Mouse (Mus musculus) forebrain, embryonic 15.5 days (tissue): ENCODE results near the gene Olfr393. TPM values are rescaled to one million over a fixed set of nuclear protein-coding genes. Genes with fewer than 3 reads are reported as not detected.

Experiments used
- ATAC-seq: fragments of 200-750 bp; cut with Nextera tagmentation; replicated peaks from 2 replicates; pipeline ENCODE4 v1.8.0; 2017; ENCODE audit warnings: mild to moderate bottlenecking, moderate TSS enrichment, moderate library complexity
- H3K27ac ChIP-seq: fragments of 300-500 bp; sonication (generic); replicated peaks from 2 replicates; pipeline ENCODE4 v1.5.1; 2015; ENCODE audit warnings: mild to moderate bottlenecking, inconsistent platforms
- H3K27me3 ChIP-seq: fragments of 300-500 bp; sonication (generic); 2 replicates; pipeline ENCODE4 v1.6.1; 2015; ENCODE audit warnings: inconsistent platforms
- H3K36me3 ChIP-seq: fragments of 300-500 bp; sonication (generic); 2 replicates; pipeline ENCODE4 v1.6.1; 2015; ENCODE audit warnings: mild to moderate bottlenecking, inconsistent platforms
- H3K4me1 ChIP-seq: fragments of 300-500 bp; sonication (generic); 2 replicates; pipeline ENCODE4 v1.6.1; 2015; ENCODE audit warnings: inconsistent platforms
- H3K4me2 ChIP-seq: fragments of 300-500 bp; sonication (generic); replicated peaks from 2 replicates; pipeline ENCODE4 v1.6.1; 2015; ENCODE audit warnings: mild to moderate bottlenecking, inconsistent platforms
- H3K4me3 ChIP-seq: fragments of 300-500 bp; sonication (generic); 2 replicates; pipeline ENCODE4 v1.5.1; 2015; ENCODE audit warnings: mild to moderate bottlenecking, inconsistent platforms
- H3K9ac ChIP-seq: fragments of 300-500 bp; sonication (generic); replicated peaks from 2 replicates; pipeline ENCODE4 v1.6.1; 2015; ENCODE audit warnings: mild to moderate bottlenecking, inconsistent platforms
- H3K9me3 ChIP-seq: fragments of 300-500 bp; sonication (generic); 2 replicates; pipeline ENCODE4 v1.6.1; 2016; ENCODE audit warnings: inconsistent platforms
- WGBS: fragments of 180-500 bp; shearing (Covaris S2); methylation state at CpG from one replicate; pipeline ENCODE4 v1.1.7; 2015; ENCODE audit warnings: mixed read lengths; 5-methylcytosine and 5-hydroxymethylcytosine counted together
- polyA plus RNA-seq: library from polyadenylated mRNA; unstranded; fragments of >200 nt; fragmentation: Nextera tagmentation; extraction: Ambion mirVana; gene quantifications from 2 replicates; pipeline ENCODE4 v1.2.1, GENCODE M21; 2015

The Olfr393 gene
- polyA plus RNA-seq = not detected in 2 replicates

DNA sequence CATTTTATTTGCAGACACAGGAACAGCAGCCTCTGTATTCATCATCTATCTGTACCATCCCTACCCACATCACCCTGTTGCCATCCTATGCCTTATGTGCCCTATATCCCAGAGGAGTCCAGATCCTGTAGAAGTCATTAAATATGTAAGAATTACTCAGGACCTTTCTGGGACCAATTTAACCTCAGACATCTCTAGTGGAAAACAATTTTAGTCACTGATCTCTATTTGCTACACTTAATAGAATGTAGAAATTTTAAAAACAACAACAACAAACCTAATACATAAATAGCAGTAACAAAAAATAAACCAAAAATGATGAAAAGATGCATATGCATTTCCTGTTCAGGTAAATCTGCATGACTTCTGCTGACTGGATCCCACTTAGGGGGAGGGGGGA lies at the start of gene Olfr393:
TSS of gene Olfr393 (minus strand) at position 101 of the 400 bp plus-strand sequence.
- peaks cover 5% of the 10 kb centered on the region; the same call in 1 of the 2 replicates for H3K9me3 ChIP-seq
- H3K27me3 ChIP-seq = no peaks in the 10 kb centered on the region
- no peaks in the 10 kb centered on the region for H3K4me1 ChIP-seq
- H3K4me3 ChIP-seq = no peak within 1 kb of the TSS
- H3K27ac ChIP-seq = no peak within 1 kb of the TSS
- H3K4me2 ChIP-seq = no peak within 1 kb of the TSS
- no peak within 1 kb of the TSS for H3K9ac ChIP-seq
- no peak for ATAC-seq
- no peaks in the 10 kb centered on the region for H3K36me3 ChIP-seq

DNA sequence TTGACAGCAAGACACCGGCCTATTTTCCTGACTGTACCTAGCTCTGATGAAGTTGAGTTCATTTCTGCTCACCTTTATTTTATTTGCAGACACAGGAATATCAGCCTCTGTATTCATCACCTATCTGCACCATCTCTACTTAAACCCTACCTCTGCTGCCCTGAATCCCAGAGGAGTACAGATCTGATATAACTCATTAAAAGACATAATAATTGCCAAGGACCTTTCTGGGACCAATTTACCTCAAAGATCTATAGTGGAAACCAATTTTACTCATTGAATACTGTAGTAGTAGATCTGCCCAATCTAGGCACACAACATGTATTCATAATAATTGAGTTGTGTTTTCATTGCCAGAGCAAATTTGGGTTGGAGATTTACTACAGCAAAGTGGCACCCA lies 39.4 kb upstream of the Olfr393 start, which contains the start of gene Olfr394:
TSS of gene Olfr394 (minus strand) at position 101 of the 400 bp plus-strand sequence.
- ATAC-seq = no peak
- H3K4me2 ChIP-seq = no peak within 1 kb of the TSS
- H3K27me3 ChIP-seq = no peaks in the 10 kb centered on the region
- no peak within 1 kb of the TSS for H3K4me3 ChIP-seq
- no peak within 1 kb of the TSS for H3K9ac ChIP-seq
- peaks cover 19% of the 10 kb centered on the region; the same call in 1 of the 2 replicates for H3K9me3 ChIP-seq
- 88% methylated on average over 1 of the region's 1 CpGs for WGBS
- no peaks in the 10 kb centered on the region for H3K36me3 ChIP-seq
- no peak within 1 kb of the TSS for H3K27ac ChIP-seq
- H3K4me1 ChIP-seq = no peaks in the 10 kb centered on the region

DNA sequence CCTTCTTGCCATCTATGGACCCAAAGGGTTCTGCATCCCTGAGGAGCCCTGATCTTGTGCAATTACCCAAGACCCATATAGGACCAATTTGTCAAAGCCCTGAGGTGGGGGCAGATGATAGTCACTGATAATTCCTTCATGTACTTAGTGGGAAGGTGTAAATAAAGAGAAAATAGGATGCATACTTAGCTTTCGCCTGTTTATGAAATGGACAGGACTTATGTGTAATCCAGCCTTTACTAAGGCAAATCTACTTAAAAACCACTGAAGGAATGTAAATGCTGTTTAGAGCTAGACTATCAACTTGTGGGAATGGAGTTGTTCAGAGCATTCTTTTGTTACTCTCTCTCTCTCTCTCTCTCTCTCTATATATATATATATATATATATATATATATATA lies 34.3 kb downstream of the Olfr393 start, which contains the start of gene Olfr392:
TSS of gene Olfr392 (minus strand) at position 101 of the 400 bp plus-strand sequence.
- no peak within 1 kb of the TSS for H3K27ac ChIP-seq
- no peaks in the 10 kb centered on the region for H3K4me1 ChIP-seq
- peaks cover 7% of the 10 kb centered on the region; the same call in 1 of the 2 replicates for H3K9me3 ChIP-seq
- no peaks in the 10 kb centered on the region for H3K27me3 ChIP-seq
- H3K36me3 ChIP-seq = no peaks in the 10 kb centered on the region
- H3K4me2 ChIP-seq = no peak within 1 kb of the TSS
- ATAC-seq = no peak
- 79% methylated on average over 1 of the region's 1 CpGs for WGBS
- H3K4me3 ChIP-seq = no peak within 1 kb of the TSS
- H3K9ac ChIP-seq = no peak within 1 kb of the TSS

DNA sequence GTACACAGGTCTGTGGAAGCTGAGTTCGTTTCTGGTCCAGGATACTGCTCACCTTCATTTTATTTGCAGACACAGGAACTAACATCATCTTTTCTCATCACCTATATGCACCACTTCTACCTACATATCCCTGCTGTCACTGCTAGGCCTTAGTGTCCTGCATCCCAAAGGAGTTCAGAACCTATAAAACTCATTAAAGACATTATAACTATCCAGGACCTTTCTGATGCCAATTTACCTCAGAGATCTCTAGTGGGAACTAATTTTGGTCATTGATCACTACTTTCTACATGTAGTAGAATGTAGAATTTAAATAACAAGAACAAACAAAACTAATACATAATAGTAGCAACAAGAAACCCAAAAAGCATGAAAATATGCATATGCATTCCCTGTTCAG lies 48.3 kb downstream of the Olfr393 start, which contains the start of gene Olfr391-ps:
TSS of gene Olfr391-ps (minus strand) at position 101 of the 400 bp plus-strand sequence.
- Histone ChIP-seq H3K27me3 (no peaks in the 10 kb centered on the region), H3K27ac (no peak within 1 kb of the TSS), H3K9ac (no peak within 1 kb of the TSS), H3K36me3 (no peaks in the 10 kb centered on the region), H3K9me3 (no peaks in the 10 kb centered on the region), H3K4me1 (no peaks in the 10 kb centered on the region), H3K4me2 (no peak within 1 kb of the TSS), H3K4me3 (no peak within 1 kb of the TSS)
- no peak for ATAC-seq
- WGBS = 16% methylated on average over 1 of the region's 1 CpGs

Other genes with a start within 250 kb of the Olfr393 start
- gene Zfp735, start 162.7 kb downstream of the Olfr393 start, polyA plus RNA-seq = not detected in 2 replicates
- not detected in 2 replicates for gene Olfr389, start 70.7 kb downstream of the Olfr393 start, polyA plus RNA-seq
- not detected in 2 replicates for gene Olfr390, start 68.5 kb downstream of the Olfr393 start, polyA plus RNA-seq
- gene Olfr391-ps, start 48.4 kb downstream of the Olfr393 start, polyA plus RNA-seq = not detected in 2 replicates
- gene Olfr392, start 34.4 kb downstream of the Olfr393 start, polyA plus RNA-seq = not detected in 2 replicates
- not detected in 2 replicates for gene Olfr394, start 39.3 kb upstream of the Olfr393 start, polyA plus RNA-seq
- gene Olfr395, start 57.8 kb upstream of the Olfr393 start, polyA plus RNA-seq = not detected in 2 replicates
- not detected in 2 replicates for gene Olfr23, start 85.2 kb upstream of the Olfr393 start, polyA plus RNA-seq
- gene Olfr397, start 109.4 kb upstream of the Olfr393 start, polyA plus RNA-seq = not detected in 2 replicates
- not detected in 2 replicates for gene Olfr398, start 139.0 kb upstream of the Olfr393 start, polyA plus RNA-seq
- not detected in 2 replicates for gene Olfr139, start 205.1 kb upstream of the Olfr393 start, polyA plus RNA-seq
- gene Olfr399, start 205.2 kb upstream of the Olfr393 start, polyA plus RNA-seq = not detected in 2 replicates
- gene Zfp616, start 218.5 kb upstream of the Olfr393 start, polyA plus RNA-seq = not detected in 2 replicates